Mouse (Mus musculus): ENCODE data around the gene Ptch2.

The Ptch2 gene

DNA sequence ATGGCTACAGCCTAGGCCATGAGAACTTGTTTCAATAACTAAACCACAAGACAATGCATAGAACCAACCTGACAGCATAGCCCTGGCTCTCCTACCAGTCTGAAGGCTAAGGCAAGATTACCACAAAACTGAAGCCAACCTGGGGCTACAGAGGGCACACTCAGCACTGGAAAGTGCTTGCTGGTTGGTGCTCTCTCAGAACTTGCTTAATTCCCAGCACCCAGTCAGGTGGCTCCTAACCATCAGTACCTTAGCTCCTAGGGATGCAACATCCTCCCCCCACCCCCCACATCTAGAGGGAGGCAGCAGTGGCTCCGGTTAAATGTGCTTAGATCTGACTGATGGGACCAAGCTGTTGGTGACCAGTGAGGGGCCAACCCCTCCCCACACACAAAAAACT is 55.5 kb downstream of the Ptch2 start:
- no peak for DNase-seq (ENCODE audit: low spot score in 2 of 2)

DNA sequence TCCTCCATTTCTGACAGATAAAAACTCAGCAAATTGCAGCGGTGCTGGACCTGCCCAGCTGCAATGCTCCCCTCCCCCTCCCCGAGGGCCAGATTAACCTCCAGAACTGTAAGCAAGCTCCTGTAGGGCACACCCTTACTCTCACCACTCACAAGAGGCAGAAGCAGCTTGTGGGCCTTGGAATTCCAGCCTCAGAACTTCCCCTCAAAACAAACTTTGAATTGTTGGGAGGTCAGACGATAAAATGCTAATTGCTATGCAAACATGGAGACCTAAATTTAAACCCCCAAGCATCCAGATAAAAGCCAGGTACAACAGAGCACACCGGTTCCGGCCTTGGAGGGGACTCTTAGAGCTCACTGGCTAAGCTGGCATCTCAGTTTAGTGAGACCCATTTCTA is 56.8 kb downstream of the Ptch2 start:
- DNase-seq (ENCODE audit: low spot score in 2 of 2) = no peak

DNA sequence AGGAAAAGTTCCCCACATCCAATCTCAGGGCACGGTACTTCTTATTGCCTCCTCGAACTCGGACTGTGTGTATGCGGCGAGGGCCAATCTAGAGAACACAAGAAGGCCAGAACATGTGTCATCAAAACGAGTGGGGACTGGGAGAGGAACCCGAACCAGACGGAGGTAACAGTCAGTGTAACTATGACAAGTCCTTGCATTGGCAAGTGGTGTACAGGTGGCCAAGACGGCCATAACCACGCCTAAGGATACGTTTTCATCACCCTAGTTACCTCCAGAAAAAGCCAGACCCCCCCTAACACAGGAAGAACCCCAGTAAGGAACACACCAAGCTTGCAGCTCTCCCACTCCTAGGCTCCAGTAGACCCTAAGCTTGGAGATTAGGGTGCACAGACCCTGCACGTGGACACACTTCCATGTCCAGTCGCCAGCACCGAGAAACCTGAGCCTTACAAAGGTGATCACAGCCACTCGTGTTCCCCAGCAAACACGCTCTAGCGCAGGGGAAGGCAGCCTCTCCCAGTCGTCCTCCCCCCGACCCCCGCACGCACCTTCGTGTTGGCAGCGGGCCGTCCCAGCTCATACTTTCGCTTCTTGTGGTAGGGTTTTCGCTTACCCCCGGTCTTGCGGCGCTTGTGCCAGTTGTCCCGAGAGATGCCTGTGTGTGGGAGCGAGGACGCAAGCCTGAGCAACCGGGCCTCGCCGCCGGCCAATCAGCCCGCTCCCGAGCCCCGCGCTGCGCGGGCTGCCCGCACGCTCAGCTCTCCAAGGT is 59.3 kb downstream of the Ptch2 start:
- DNase-seq (ENCODE audit: low spot score in 2 of 2) = peak in 1 of 2 experiments; percentile 34

DNA sequence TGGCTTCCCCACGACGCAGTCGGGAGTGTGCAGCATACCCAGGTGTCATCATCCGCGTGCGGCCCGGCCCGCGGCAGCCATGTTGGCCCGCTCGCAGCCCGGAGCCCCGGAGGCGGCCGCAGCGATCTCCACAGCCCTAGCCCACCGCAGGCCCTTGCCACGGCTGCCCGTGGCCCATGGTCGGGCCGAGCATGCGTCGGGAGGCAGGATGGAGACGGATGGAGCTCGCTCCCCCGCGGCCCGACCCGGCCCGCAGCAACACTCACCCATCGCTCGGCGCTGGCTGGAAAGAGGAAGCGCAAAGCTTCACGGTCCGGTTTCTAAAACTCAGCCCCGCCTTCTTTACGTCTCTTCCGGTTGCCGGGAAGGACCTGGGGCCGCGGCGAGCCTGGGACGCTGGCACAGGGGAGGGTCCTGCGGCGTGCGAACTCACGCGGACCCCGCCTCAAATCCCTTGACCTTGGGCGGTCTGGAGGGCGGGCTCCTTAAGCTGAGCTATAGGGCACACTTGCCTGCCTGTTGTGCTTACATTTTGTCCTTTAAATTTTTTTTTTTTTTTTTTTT is 60.0 kb downstream of the Ptch2 start, which contains the start of gene Rps8:
TSS of gene Rps8 (minus strand) at position 452 of the 564 bp plus-strand sequence.
- peak; percentile 80 to 84 for DNase-seq (ENCODE audit: low spot score in 2 of 2)

DNA sequence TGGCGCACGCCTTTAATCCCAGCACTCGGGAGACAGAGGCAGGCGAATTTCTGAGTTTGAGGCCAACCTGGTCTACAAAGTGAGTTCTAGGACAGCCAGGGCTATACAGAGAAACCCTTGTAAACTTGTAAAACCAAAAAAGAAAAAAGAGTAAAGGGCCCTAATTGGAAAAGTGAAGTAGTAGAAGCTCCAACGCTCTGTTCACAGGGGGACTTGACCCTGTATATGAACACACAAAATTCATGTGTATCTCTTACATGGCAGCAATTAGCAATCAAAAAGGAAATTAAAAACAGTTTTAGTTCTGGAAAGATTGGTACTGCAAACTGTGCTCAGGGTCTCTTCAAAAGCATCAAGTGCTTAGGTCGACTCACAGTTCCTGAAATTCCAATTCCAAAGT is 60.5 kb downstream of the Ptch2 start:
- DNase-seq (ENCODE audit: low spot score in 2 of 2) = no peak

DNA sequence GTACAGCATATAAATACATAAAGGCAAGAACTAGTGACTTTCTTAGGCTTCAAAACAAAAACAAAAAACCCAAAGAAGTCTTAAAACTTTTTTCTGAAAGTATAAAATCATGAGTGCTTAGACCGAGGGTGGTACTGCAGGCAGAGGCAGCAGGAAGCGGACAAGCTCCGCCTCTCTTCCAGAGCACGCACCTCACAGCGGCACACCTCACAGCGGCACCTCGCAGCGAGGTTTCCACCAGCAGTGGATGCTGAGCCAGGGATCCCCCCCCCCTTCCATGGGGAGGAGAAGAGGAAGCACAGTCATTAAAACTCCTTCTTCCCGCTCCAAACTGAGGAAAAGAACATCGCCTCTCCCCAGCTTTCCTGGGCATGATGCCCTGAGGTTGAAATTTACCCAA is 63.8 kb downstream of the Ptch2 start:
- no peak for DNase-seq (ENCODE audit: low spot score in 2 of 2)

DNA sequence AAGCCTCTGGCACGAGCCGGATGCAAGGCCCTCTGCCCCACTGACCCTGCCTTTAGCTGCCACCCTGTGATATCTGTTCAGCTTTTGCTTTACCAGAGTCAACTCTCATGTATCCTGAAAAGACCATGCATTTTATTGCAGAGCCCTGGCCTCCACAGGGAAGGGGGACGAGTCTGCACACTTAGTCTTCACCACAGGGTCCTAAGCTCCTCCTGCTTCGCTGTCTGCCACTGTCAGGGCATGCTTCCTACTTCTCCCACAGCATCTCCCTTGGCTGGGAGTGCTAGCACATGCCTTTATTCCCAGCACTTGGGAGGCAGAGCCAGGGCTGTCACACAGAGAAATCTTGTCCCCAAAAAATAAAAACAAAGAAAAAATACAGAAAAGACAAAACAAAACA is 65.3 kb downstream of the Ptch2 start:
- no peak for DNase-seq (ENCODE audit: low spot score in 2 of 2)
